Mouse (Mus musculus) layer of hippocampus, adult 9-11 months (tissue): Measurements from ENCODE around the gene Sgce.
"Not testable (repeated sequence)": the region's sequence is repeated elsewhere in the genome, so short reads cannot be mapped to it uniquely, and the experiment has no call there.

Experiments used
- DNase-seq: peaks from one replicate; pipeline ENCODE4 v3.0.0; 2022

Gene Sgce

DNA sequence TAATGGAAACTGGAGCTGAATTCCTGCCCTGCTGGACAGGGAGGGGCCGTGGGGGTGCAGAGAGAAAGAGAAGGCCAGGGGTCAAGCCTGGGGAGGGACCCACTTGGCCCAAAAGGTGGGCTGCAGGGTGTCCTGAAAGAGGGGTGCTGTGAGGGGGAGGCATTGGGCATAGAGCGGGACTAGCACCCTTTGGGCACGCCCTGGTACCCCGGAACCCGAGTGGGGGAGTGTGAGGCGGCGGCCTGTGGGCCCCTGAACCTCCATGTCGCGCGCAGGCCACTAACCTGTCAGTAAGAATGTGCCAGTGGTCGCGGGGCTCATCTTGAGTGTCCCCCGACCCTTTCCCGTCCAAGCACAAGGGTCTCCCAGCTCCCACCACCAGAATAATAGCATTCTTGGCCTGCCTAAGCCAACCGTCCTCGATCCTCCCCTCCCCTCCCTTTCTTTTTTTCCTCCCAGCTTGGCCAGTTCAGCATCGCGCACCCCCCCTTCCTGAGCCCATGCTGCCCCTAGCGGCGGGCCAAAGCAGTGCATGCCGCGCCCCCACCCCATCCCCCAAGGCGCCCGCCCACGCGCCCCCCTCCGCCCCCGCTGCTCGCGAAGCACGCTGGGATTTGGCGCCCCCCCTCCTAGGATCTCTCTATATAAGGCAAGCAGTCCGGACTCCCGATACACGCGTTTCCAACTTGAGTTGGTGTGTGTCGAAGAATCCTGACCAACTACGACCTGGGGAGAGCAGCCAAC is at the start of gene Sgce, which contains the start of gene Peg10:
TSS of gene Sgce (minus strand) at position 512 of the 744 bp plus-strand sequence.
TSS of gene Peg10 (plus strand) at position 611 of the 744 bp plus-strand sequence.
- peak; percentile 60 for DNase-seq

DNA sequence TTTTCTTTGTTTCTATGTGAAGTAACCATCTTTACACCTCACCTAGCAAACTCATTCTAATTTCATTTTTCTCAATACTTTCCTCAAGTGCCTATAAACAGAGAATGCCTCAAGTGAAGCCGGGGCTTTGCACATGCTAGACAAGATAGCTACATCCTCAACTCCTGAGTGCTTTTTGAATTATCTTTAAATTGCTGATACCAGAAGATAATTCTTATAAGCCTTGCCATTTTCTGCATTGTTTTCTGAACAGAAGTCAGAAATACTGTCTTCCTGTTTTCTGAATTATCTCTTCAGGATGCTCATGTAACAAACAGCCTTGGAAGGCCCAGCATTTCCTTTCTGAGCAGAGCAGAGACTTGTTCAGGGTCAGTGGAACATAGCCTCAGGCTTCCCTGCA is 49.3 kb upstream of the Sgce start:
- no peak for DNase-seq

DNA sequence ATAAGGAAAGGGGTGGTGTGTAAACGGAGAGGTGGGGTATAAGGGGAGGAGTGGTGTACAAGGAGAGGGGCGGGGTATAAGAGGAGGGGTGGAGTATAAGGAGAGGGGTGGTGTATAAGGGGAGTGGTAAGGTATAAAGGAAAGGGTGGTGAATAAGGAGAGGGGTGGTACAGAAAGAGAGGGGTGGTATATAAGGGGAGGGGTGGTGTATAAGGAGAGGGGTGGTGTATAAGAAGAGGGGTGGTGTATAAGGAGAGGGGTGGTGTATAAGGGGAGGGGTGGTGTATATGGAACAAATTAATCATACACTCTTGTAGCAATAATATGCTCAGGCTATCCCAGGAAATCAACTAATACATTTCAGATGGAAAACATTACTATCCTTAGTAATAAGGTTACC is 15.2 kb upstream of the Sgce start:
- no peak for DNase-seq

- not testable (repeated sequence) for DNase-seq
Observed at GRCm38 (mm10) chr6:4761415-4762142, 14.6 kb upstream of the Sgce start.

DNA sequence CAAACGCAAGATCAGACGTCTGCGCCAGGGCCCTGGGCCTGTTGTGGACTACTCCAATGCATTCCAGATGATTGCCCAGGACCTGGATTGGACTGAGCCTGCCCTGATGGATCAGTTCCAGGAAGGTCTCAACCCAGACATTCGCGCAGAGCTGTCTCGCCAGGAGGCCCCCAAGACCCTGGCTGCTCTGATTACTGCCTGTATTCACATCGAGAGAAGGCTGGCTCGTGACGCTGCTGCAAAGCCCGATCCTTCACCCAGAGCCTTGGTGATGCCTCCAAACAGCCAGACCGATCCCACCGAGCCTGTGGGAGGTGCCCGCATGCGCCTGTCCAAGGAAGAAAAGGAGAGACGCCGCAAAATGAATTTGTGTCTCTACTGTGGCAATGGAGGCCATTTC is 7.9 kb upstream of the Sgce start:
- DNase-seq: no peak

GRCm38 (mm10) chr6:4754286-4754685 is 7.3 kb upstream of the Sgce start:
- DNase-seq: no peak

DNA sequence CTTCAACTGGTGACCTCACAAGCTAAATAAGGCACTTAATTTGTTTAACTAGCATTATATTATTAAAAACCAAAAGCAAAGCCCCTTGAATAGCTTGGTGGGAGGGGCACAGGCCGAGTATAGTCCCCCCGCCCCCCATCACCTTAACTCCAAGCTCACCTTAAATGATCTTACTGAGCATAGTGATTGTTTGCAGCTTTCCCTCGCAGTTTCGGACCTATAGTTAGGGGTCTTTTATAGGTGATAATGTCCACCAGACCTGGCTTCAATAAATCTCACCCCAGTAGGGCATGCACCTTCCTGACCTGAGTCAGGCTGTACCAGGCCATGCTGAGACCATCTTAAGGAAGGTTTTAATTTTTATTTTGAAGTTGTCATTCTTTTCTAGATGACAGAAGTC is 4.3 kb upstream of the Sgce start:
- DNase-seq: no peak

DNA sequence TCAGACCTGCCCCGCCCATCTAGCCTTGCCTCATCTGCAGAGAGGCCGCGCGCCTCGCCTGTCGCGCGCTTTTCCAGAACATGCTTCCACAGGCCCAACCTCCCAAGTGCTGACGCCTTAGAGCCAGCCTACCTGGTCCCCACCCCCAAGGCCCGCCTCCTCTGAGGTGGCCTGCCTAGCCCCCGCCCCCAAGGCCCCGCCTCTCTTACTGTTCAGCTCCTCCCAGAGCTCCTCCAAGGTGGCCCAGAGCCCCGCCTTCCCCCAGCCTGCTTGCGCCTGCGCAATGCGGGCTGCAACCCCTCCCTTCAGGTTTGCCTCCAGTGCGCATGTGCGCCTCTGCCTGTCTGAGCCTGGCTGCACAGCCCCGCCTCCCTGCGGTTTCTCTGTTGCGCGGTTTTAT is 2.1 kb upstream of the Sgce start:
- DNase-seq: peak; percentile 96

GRCm38 (mm10) chr6:4748506-4748961 is 1.5 kb upstream of the Sgce start:
- no peak for DNase-seq

DNA sequence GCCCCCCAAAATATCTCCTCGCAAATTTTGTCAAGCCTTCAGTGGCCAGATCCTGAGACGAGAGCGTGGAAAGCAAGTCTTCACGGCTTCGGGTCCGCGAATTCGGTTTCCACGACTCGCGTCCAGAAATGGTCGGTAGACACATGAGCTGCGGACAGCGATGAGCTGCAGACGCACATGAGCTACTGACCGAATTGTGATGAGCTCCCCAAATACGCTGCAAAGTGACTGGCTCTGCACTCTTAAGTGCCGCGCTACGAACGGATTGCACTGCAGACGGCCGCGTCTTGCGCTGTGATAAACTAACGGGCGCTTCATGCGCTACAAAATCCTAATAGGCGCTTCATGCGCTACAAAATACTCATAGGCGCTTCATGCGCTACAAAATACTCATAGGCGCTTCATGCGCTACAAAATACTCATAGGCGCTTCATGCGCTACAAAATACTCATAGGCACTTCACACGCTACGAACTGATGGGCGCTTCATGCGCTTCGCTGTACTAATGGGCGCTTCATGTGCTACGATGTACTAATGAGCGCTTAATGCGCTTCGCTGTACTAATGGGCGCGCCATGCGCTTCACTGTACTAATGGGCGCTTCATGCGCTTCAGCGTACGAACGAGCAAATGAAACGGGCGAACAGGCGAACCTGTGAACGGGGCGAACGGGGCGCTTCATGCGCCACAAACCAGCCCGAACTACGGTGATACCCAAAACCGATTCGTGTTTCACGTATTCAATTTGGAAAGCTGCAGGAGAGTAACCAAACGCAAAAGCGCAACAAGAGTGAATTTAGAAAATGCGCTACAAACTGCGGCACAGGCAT is 884 bp upstream of the Sgce start:
- DNase-seq: peak; percentile 45

GRCm38 (mm10) chr6:4746036-4746695 is 841 bp downstream of the Sgce start:
- no peak for DNase-seq

DNA sequence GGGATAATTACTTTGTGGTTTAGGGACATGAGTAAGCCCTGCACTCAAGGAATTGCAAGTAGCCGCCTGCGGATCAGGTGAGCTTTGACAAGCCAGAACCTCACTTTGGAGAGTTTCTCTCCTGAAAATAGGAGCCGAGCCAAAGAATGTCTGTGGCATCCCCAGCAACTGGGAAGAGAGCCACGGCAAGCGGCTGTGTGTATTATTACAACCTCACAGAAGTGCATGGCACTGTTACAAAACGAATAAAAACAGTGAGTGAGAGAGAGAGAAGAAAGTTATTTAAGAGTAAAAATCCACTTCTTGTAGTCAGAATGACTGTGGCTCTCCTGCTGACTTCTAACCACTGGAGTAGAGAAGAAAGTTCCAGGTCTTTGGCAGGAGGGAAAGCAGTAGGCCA is 6.5 kb downstream of the Sgce start:
- peak; percentile 27 for DNase-seq

GRCm38 (mm10) chr6:4739522-4740355 is 7.3 kb downstream of the Sgce start:
- no peak for DNase-seq

DNA sequence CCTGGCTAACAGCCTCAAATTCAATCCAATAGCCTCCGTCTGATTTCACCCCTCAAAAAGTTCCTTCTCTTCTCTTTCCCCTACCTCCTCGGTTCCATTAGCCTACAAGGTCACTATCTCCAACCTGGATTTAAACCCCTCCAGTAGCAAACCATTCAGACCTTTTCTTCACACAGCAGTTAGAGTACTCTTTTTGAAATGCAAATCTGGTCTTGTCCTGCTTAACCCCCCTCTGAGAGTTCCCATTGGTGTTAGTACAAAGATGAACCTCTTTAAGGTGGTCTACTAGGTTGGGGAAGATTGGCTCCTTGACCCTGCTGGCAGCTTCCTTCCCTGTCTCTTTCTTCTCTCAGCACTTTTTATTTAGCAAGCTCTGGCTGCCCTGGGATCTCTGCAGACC is 8.3 kb downstream of the Sgce start:
- DNase-seq: no peak

DNA sequence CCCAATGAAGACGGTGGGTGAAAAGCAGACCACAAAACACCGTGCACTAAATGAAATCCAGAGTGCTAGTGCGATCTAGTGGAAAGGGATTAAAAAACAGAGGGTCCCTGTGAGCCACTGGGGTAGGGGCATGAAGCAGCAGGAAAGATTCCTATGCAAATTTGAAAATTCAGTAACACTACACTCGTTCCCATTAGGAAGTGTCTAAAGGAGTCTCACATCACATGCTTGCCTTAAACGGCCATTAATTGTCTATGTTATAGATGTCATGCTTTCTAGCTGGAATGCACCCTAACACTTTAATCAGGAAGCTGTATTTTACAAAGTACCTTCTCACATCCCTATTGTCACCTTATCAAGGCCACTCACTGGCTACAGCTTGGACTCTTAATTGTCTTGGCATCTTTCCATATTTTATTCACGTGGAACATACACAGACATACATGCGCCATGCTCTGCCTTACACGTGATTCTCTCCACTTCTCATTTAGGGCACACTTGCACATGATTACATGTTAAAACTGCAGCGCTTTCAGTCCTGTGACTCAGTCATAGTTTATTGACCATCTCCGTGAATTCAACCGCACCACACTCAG is 8.9 kb downstream of the Sgce start:
- no peak for DNase-seq

- DNase-seq: no peak
Observed at GRCm38 (mm10) chr6:4736372-4736771, 10.6 kb downstream of the Sgce start.

DNA sequence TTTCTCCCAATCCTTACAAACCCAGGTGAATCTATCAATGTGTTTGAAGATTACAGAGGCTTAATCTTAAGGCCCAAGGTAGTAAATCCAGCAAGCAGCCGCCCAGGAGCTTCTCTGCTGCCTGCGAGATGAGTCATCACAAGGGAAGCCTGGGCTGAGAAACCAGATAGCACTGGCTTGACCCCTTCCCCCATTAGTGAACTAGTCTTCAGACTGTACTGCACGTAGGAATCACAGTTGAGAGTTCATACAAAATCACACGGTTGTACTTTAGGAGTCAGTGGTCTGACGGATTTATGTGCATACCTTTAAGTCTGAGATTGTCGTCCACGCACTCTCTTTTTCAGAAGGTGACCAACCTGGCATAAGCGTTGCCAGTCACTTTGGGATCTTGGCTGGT is 13.8 kb downstream of the Sgce start:
- DNase-seq: no peak

DNA sequence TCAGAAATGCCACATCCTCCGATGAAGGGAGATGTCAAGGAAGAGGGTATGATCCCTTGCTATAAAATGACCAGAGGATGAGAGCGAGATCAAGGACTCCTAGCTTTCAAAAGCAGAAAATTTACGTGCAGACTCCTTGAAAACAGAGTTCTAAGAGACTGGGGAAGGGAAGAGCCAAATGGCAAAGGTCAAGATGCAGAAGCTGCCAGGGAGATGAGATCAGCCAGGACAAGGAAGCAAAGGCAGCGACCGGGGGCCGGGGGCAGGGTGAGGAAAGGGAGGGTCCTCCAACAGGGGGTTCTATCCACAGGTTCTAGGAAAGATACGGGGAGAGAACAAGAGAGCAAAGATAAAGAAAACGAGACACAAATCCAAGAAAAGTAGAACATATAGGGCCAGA is 15.3 kb downstream of the Sgce start:
- DNase-seq: no peak

GRCm38 (mm10) chr6:4728305-4728704 is 18.7 kb downstream of the Sgce start:
- DNase-seq: no peak

DNA sequence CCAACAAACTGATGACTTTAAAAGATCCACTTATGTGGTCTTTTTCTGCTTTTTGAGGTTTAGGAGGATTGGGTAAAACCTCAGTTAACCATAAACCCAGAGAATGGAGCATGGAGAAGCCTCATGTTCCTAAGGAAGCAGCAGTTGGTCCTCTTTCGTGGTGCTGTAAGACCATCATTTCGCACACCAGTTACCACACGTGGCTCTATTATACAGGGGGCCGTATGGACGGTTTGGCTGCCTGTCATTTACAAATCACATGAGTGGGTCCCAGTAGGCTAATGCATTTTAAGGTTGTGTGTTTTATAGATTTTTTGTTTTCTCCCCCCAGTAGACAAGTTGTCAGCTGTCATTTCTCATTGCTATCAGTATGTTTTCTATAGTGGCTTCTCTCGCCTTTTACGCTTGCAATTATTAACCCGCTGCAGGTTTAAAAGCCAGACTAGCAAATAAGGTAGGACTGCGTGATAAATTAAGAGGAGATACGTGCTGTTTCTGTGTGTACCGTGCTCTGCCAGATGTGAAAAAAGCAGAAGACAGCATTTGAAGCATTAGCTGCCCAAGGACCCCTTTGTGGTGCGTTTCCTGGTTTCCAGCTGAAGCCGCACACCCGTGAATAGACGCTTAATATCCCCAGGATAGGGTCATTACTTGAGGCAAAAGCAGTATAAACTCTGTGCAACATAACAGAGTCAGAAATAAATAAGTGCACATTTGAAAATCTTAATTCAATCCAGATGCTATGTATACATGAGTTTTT is 22.8 kb downstream of the Sgce start:
- DNase-seq: no peak

DNA sequence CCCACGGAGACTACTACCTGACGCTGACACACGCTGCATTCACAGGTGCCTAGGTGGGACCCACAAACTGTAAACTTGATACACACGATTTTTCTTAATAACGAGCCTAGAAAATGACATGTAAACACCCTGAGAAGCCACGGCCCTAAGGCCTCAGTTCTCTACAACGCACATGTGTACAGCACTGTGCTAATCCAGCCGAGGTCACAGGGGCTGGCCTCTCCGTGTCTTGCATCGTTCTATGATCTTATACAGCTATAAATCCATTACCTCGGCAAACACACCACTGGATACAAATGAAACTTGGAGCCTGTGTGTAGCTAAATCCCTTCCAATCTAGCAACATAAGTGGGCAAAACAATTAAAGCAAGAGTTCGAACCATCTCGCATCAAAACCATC is 24.3 kb downstream of the Sgce start:
- no peak for DNase-seq
